Mouse (Mus musculus): ENCODE measurements around the gene Cfap74.

DNA sequence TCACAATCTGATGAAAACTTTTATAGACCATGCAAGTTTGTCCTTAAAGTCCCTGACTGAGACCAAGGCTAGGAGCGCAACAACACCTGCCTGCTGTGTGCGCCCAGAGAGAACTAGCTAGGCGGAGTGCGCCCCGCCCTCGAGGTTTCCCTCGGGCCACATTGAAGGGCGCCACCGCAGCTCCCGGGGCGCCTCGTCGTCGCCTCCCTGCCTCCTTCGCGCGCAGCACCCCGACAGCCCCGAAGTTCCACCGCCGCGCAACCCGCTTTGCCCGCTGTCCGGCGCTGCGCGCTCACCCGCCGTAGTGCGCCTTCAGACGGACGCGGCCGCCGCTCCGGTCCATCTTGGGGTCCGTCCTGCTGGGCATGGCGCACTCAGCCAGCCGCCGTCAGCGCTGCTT is 48.1 kb upstream of the Cfap74 start:
- 0 out of 2 replicates have a peak, but pooled peaks have one; percentile 14 for TF ChIP-seq CTCF (IDR thresholded peaks at IDR 0.05; ENCODE audit: borderline replicate concordance, control insufficient read depth, extremely low read depth, insufficient read depth, low read length, poor library complexity)
- TF ChIP-seq POLR2A (IDR thresholded peaks at IDR 0.05; ENCODE audit: control insufficient read depth, extremely low read depth, insufficient read depth, low read length, poor library complexity), result no peak

Measured in thymus, adult 2 months (tissue).